Mouse (Mus musculus) embryonic facial prominence, embryonic 11.5 days (tissue): Measurements from ENCODE around the gene Bdp1. TPM values are rescaled to one million over a fixed set of nuclear protein-coding genes. Genes with fewer than 3 reads are reported as not detected.

ENCODE experiments used
- ATAC-seq: fragments of 200-750 bp; cut with Nextera tagmentation; replicated peaks from 2 replicates; pipeline ENCODE4 v1.8.0; 2017; ENCODE audit warnings: low read depth; ENCODE audit not compliant: insufficient number of reproducible peaks, low FRiP score, low TSS enrichment
- DNase-seq: peaks from one replicate; pipeline ENCODE4 v3.0.0-alpha.2; 2015; ENCODE audit warnings: low spot score
- H3K27ac ChIP-seq: fragments of 300-500 bp; sonication (generic); replicated peaks from 2 replicates; pipeline ENCODE4 v1.5.1; 2014; ENCODE audit warnings: mild to moderate bottlenecking, low read depth, low read length, control low read depth
- H3K27me3 ChIP-seq: fragments of 300-500 bp; sonication (generic); 2 replicates; pipeline ENCODE4 v1.6.1; 2014; ENCODE audit warnings: mild to moderate bottlenecking, low read length, moderate library complexity, mixed read lengths; ENCODE audit not compliant: control insufficient read depth, insufficient read depth
- H3K36me3 ChIP-seq: fragments of 300-500 bp; sonication (generic); replicated peaks from 2 replicates; pipeline ENCODE4 v1.6.1; 2014; ENCODE audit warnings: low read depth, mild to moderate bottlenecking, low read length, moderate library complexity, mixed read lengths; ENCODE audit not compliant: control insufficient read depth, insufficient read depth
- H3K4me1 ChIP-seq: fragments of 300-500 bp; sonication (generic); 2 replicates; pipeline ENCODE4 v1.6.1; 2014; ENCODE audit warnings: low read length, mixed read lengths; ENCODE audit not compliant: control insufficient read depth, insufficient read depth
- H3K4me2 ChIP-seq: fragments of 300-500 bp; sonication (generic); 2 replicates; pipeline ENCODE4 v1.6.1; 2014; ENCODE audit warnings: low read depth, mild to moderate bottlenecking, control low read depth, low read length, moderate library complexity
- H3K4me3 ChIP-seq: fragments of 300-500 bp; sonication (generic); 2 replicates; pipeline ENCODE4 v1.5.1; 2014; ENCODE audit warnings: low read depth, low read length, control low read depth
- H3K9ac ChIP-seq: fragments of 300-500 bp; sonication (generic); replicated peaks from 2 replicates; pipeline ENCODE4 v1.6.1; 2014; ENCODE audit warnings: mild to moderate bottlenecking, control low read depth, low read length
- H3K9me3 ChIP-seq: fragments of 300-500 bp; sonication (generic); replicated peaks from 2 replicates; pipeline ENCODE4 v1.6.1; 2016; ENCODE audit warnings: mild to moderate bottlenecking, low read length, inconsistent platforms, mixed read lengths; ENCODE audit not compliant: control insufficient read depth
- WGBS: fragments of 180-500 bp; shearing (Covaris S2); extraction: QIAGEN DNeasy Blood & Tissue Kit; methylation state at CpG from one replicate; pipeline ENCODE4 v1.1.7; 2014; 5-methylcytosine and 5-hydroxymethylcytosine counted together
- polyA plus RNA-seq: library from polyadenylated mRNA; unstranded; fragments of >200 nt; fragmentation: Nextera tagmentation; extraction: Ambion mirVana; gene quantifications from 2 replicates; pipeline ENCODE4 v1.2.1, GENCODE M21; 2014

Gene Bdp1
- polyA plus RNA-seq, 1 experiment from 2014 or later, result 19.2 TPM

GRCm38 (mm10) chr13:99983320-99983719 lies 120.5 kb downstream of the Bdp1 start:
- Histone ChIP-seq H3K4me2 (no peak overlapping the region), H3K9ac (no peak overlapping the region), H3K4me3 (no peak overlapping the region), H3K9me3 (no peaks in the 10 kb centered on the region), H3K36me3 (no peaks in the 10 kb centered on the region; the same call in 1 of the 2 replicates), H3K27ac (no peak overlapping the region), H3K4me1 (no peaks in the 10 kb centered on the region), H3K27me3 (no peaks in the 10 kb centered on the region)
- WGBS, result 100% methylated on average over 1 of the region's 1 CpGs
- no peak for DNase-seq
- no peak for ATAC-seq

DNA sequence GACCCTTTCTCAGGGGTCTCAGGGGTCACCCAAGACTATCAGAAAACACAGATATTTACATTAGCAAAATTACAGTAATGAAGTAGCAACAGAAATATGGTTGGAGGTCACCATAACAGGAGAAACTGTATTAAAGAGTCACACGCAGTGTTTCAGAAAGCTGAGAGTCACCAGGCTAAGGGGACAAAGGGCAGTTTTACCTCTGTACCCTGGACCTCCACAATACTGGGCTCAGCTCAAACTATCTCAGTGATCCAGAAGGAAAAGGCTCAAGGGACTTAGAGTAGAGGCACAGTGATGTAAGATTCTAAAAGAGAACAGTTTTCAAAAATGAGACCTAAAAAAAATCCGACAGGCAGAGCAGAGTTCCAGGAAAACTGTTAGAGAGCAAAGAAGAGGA lies 124.5 kb downstream of the Bdp1 start:
- no peaks in the 10 kb centered on the region for H3K4me1 ChIP-seq
- no peaks in the 10 kb centered on the region for H3K9me3 ChIP-seq
- H3K9ac ChIP-seq, result no peak overlapping the region
- no peak overlapping the region for H3K27ac ChIP-seq
- H3K4me2 ChIP-seq, result no peak overlapping the region
- ATAC-seq (no peak), DNase-seq (no peak)
- 72% methylated on average over 2 of the region's 2 CpGs for WGBS
- no peaks in the 10 kb centered on the region for H3K27me3 ChIP-seq
- no peaks in the 10 kb centered on the region for H3K36me3 ChIP-seq
- H3K4me3 ChIP-seq, result no peak overlapping the region

- Histone ChIP-seq H3K36me3 (no peaks in the 10 kb centered on the region), H3K27me3 (no peaks in the 10 kb centered on the region), H3K4me1 (no peaks in the 10 kb centered on the region), H3K4me3 (no peak overlapping the region), H3K9me3 (no peaks in the 10 kb centered on the region), H3K9ac (no peak overlapping the region), H3K27ac (no peak overlapping the region), H3K4me2 (no peak overlapping the region)
- 93% methylated on average over 5 of the region's 5 CpGs for WGBS
- DNase-seq, result no peak
- no peak for ATAC-seq
Observed at GRCm38 (mm10) chr13:99970089-99970488, 133.8 kb downstream of the Bdp1 start.

Other genes starting within 250 kb of the Bdp1 start
- 4.1 and 7.2 TPM in 2 replicates for gene Cartpt, start 203.0 kb downstream of the Bdp1 start, polyA plus RNA-seq
- 50.0 and 53.6 TPM in 2 replicates for gene Mccc2, start 88.4 kb downstream of the Bdp1 start, polyA plus RNA-seq
- 276 and 318 TPM in 2 replicates for gene Serf1, start 3.9 kb upstream of the Bdp1 start, polyA plus RNA-seq
- 80.4 and 81.7 TPM in 2 replicates for gene Smn1, start 20.8 kb upstream of the Bdp1 start, polyA plus RNA-seq
- 0.32 TPM in 2 replicates for gene Naip2, start 98.0 kb upstream of the Bdp1 start, polyA plus RNA-seq
- gene Naip5, start 142.3 kb upstream of the Bdp1 start, polyA plus RNA-seq, result 0.14 and 0.17 TPM in 2 replicates
- 0.14 TPM in 1 of 2 replicates, not detected in the other for gene Naip6, start 213.6 kb upstream of the Bdp1 start, polyA plus RNA-seq